Mouse (Mus musculus): ENCODE results near the gene Vamp2. TPM values are rescaled to one million over a fixed set of nuclear protein-coding genes. Genes with fewer than 3 reads are reported as not detected.

The Vamp2 gene
- total and polyA plus RNA-seq, 2 experiments, result 5.2 to 36.9 TPM

- Histone ChIP-seq H3K4me3 (ENCODE audit: insufficient read depth, low read depth, low read length) (no peak overlapping the region), H3K4me1 (ENCODE audit: control insufficient read depth, insufficient read depth, low read length) (peaks cover 17% of the 10 kb centered on the region)
- WGBS, result 9% methylated on average over 8 of the region's 8 CpGs
These were observed 21.3 kb upstream of the Vamp2 start for GRCm38 (mm10) chr11:69066956-69067355.

GRCm38 (mm10) chr11:69067601-69068000 lies 20.7 kb upstream of the Vamp2 start:
- Histone ChIP-seq H3K9ac (ENCODE audit: low read depth, low read length) (no peak overlapping the region), H3K79me2 (ENCODE audit: control insufficient read depth, insufficient read depth, low read length) (no peaks in the 10 kb centered on the region), H3K36me3 (ENCODE audit: control insufficient read depth, insufficient read depth, low read length) (no peaks in the 10 kb centered on the region), H3K4me1 (ENCODE audit: control insufficient read depth, insufficient read depth, low read length) (peaks cover 17% of the 10 kb centered on the region), H3K27me3 (ENCODE audit: control insufficient read depth, insufficient read depth, low read length) (no peaks in the 10 kb centered on the region), H3K4me3 (ENCODE audit: insufficient read depth, low read depth, low read length) (no peak overlapping the region), H3K27ac (replicated peaks; ENCODE audit: insufficient read depth, low read depth, low read length) (no peak overlapping the region)
- TF ChIP-seq POLR2A (IDR thresholded peaks at IDR 0.05; ENCODE audit: extremely low read depth, insufficient read depth, low read length) (no peak), CTCF (IDR thresholded peaks at IDR 0.05; ENCODE audit: low read depth, low read length) (no peak)
- peak; percentile 58 for DNase-seq (ENCODE audit: extremely low read depth, low read depth, low spot score)
- WGBS, result 34% methylated on average over 6 of the region's 6 CpGs

More at GRCm38 (mm10) chr11:69066956-69067355, 21.3 kb upstream of the Vamp2 start:
- Histone ChIP-seq H3K79me2 (ENCODE audit: control insufficient read depth, insufficient read depth, low read length) (no peaks in the 10 kb centered on the region), H3K36me3 (ENCODE audit: control insufficient read depth, insufficient read depth, low read length) (no peaks in the 10 kb centered on the region), H3K27ac (replicated peaks; ENCODE audit: insufficient read depth, low read depth, low read length) (no peak overlapping the region), H3K9ac (ENCODE audit: low read depth, low read length) (no peak overlapping the region), H3K27me3 (ENCODE audit: control insufficient read depth, insufficient read depth, low read length) (no peaks in the 10 kb centered on the region)
- TF ChIP-seq POLR2A (IDR thresholded peaks at IDR 0.05; ENCODE audit: extremely low read depth, insufficient read depth, low read length) (no peak), CTCF (IDR thresholded peaks at IDR 0.05; ENCODE audit: low read depth, low read length) (peak; percentile 77)
- peak; percentile 82 for DNase-seq (ENCODE audit: extremely low read depth, low read depth, low spot score)

DNA sequence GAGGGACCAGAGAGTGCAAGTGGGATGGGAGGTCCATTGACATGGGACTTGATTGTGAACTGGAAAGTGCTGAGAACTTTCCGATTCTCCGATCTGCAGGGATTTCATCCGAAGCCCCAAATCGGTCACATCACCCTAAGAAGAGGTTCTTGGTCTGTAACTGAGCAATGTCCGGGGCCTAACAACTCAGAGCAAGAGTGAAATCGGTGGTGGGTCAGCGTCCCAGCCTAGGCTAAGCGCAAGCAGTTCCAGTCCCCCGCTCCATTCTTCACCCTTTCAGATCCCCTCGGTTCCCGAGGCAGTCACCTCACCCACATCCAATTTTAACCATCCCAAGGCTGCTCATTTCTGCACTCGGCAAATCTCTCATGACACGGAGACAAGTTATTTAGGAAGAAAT lies 18.2 kb upstream of the Vamp2 start:
- Histone ChIP-seq H3K9ac (ENCODE audit: low read depth, low read length) (peak overlapping the region; percentile 69), H3K4me1 (ENCODE audit: control insufficient read depth, insufficient read depth, low read length) (peaks cover 12% of the 10 kb centered on the region), H3K36me3 (ENCODE audit: control insufficient read depth, insufficient read depth, low read length) (no peaks in the 10 kb centered on the region), H3K79me2 (ENCODE audit: control insufficient read depth, insufficient read depth, low read length) (no peaks in the 10 kb centered on the region), H3K27ac (replicated peaks; ENCODE audit: insufficient read depth, low read depth, low read length) (peak overlapping the region; percentile 21), H3K27me3 (ENCODE audit: control insufficient read depth, insufficient read depth, low read length) (no peaks in the 10 kb centered on the region), H3K4me3 (ENCODE audit: insufficient read depth, low read depth, low read length) (peak overlapping the region; percentile 65)
- 4% methylated on average over 13 of the region's 13 CpGs for WGBS
- no peak for TF ChIP-seq CTCF (IDR thresholded peaks at IDR 0.05; ENCODE audit: low read depth, low read length)
- TF ChIP-seq POLR2A (IDR thresholded peaks at IDR 0.05; ENCODE audit: extremely low read depth, insufficient read depth, low read length), result no peak
- DNase-seq (ENCODE audit: extremely low read depth, low read depth, low spot score), result no peak

GRCm38 (mm10) chr11:69070590-69071222 lies 17.6 kb upstream of the Vamp2 start, which contains the start of gene Tmem107:
TSS of gene Tmem107 (plus strand) at chr11:69070806.
- peak; percentile 82 for DNase-seq (ENCODE audit: extremely low read depth, low read depth, low spot score)
- WGBS, result 1% methylated on average over 47 of the region's 47 CpGs

DNA sequence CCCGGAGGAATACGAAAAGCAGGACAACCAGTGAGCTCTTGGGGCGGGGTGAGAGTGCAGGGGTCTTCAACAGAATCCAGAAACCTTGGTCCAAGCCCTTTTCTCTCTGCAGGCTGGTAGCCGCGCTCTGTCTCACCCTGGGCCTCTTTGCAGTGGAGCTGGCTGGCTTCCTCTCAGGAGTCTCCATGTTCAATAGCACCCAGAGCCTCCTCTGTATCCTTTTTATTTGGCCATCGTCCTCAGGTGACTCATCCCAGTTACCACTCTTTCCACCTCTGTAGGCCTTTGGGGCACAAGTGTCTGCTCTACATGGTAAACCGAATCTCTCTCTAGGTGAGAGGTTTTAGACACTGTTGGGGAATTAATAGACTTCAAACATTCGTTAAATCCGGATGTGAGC lies 17.0 kb upstream of the Vamp2 start:
- DNase-seq (ENCODE audit: extremely low read depth, low read depth, low spot score), result no peak

More at GRCm38 (mm10) chr11:69070590-69071222, 17.6 kb upstream of the Vamp2 start, which contains the start of gene Tmem107:
- peak within 1 kb of the TSS; percentile 21 for H3K27ac ChIP-seq (replicated peaks; ENCODE audit: insufficient read depth, low read depth, low read length)
- H3K27me3 ChIP-seq (ENCODE audit: control insufficient read depth, insufficient read depth, low read length), result no peaks in the 10 kb centered on the region
- H3K36me3 ChIP-seq (ENCODE audit: control insufficient read depth, insufficient read depth, low read length), result no peaks in the 10 kb centered on the region
- no peaks in the 10 kb centered on the region for H3K79me2 ChIP-seq (ENCODE audit: control insufficient read depth, insufficient read depth, low read length)
- H3K9ac ChIP-seq (ENCODE audit: low read depth, low read length), result peak within 1 kb of the TSS; percentile 69
- peak within 1 kb of the TSS; percentile 65 for H3K4me3 ChIP-seq (ENCODE audit: insufficient read depth, low read depth, low read length)
- TF ChIP-seq CTCF (IDR thresholded peaks at IDR 0.05; ENCODE audit: low read depth, low read length) (no peak), POLR2A (IDR thresholded peaks at IDR 0.05; ENCODE audit: extremely low read depth, insufficient read depth, low read length) (0 out of 2 replicates have a peak, but pooled peaks have one; percentile 15)
- peaks cover 12% of the 10 kb centered on the region for H3K4me1 ChIP-seq (ENCODE audit: control insufficient read depth, insufficient read depth, low read length)

DNA sequence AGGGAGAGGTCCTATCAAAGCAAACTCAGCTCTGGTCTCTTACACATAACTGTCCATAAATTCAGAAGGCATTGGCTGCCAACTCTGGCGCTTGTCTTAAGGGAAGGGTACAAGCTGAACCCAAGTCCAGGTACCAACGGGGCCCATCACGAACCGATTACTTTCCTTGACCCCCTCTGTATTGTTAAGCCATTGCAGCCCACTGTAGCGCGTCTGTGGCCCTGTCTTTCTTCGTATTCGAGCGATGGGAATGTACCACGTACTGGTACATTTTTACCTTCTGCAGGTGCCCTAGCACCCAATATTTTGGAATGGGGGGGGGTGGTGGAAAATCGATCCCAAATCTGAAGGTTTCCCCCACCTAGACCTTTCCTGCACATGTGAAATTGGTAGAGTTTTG lies 16.1 kb upstream of the Vamp2 start:
- Histone ChIP-seq H3K27ac (replicated peaks; ENCODE audit: insufficient read depth, low read depth, low read length) (no peak overlapping the region), H3K27me3 (ENCODE audit: control insufficient read depth, insufficient read depth, low read length) (no peaks in the 10 kb centered on the region), H3K4me3 (ENCODE audit: insufficient read depth, low read depth, low read length) (no peak overlapping the region), H3K79me2 (ENCODE audit: control insufficient read depth, insufficient read depth, low read length) (no peaks in the 10 kb centered on the region), H3K36me3 (ENCODE audit: control insufficient read depth, insufficient read depth, low read length) (no peaks in the 10 kb centered on the region), H3K9ac (ENCODE audit: low read depth, low read length) (no peak overlapping the region), H3K4me1 (ENCODE audit: control insufficient read depth, insufficient read depth, low read length) (peaks cover 9% of the 10 kb centered on the region)
- WGBS, result 85% methylated on average over 11 of the region's 11 CpGs
- TF ChIP-seq CTCF (IDR thresholded peaks at IDR 0.05; ENCODE audit: low read depth, low read length) (no peak), POLR2A (IDR thresholded peaks at IDR 0.05; ENCODE audit: extremely low read depth, insufficient read depth, low read length) (no peak)
- no peak for DNase-seq (ENCODE audit: extremely low read depth, low read depth, low spot score)

More for the DNA sequence above, 17.0 kb upstream of the Vamp2 start:
- Histone ChIP-seq H3K9ac (ENCODE audit: low read depth, low read length) (peak overlapping the region; percentile 36), H3K4me1 (ENCODE audit: control insufficient read depth, insufficient read depth, low read length) (peaks cover 10% of the 10 kb centered on the region), H3K27ac (replicated peaks; ENCODE audit: insufficient read depth, low read depth, low read length) (no peak overlapping the region), H3K27me3 (ENCODE audit: control insufficient read depth, insufficient read depth, low read length) (no peaks in the 10 kb centered on the region), H3K4me3 (ENCODE audit: insufficient read depth, low read depth, low read length) (peak overlapping the region; percentile 65), H3K79me2 (ENCODE audit: control insufficient read depth, insufficient read depth, low read length) (no peaks in the 10 kb centered on the region), H3K36me3 (ENCODE audit: control insufficient read depth, insufficient read depth, low read length) (no peaks in the 10 kb centered on the region)
- 42% methylated on average over 9 of the region's 9 CpGs for WGBS
- TF ChIP-seq CTCF (IDR thresholded peaks at IDR 0.05; ENCODE audit: low read depth, low read length), result no peak
- no peak for TF ChIP-seq POLR2A (IDR thresholded peaks at IDR 0.05; ENCODE audit: extremely low read depth, insufficient read depth, low read length)

All from liver, adult 2 months (tissue).